Mouse (Mus musculus) embryonic facial prominence, embryonic 15.5 days (tissue): Measurements from ENCODE around the gene Sf3b3. TPM values are rescaled to one million over a fixed set of nuclear protein-coding genes. Genes with fewer than 3 reads are reported as not detected.

Experiments used
- ATAC-seq: fragments of 200-750 bp; cut with Nextera tagmentation; 2 replicates; pipeline ENCODE4 v1.8.0; 2017; ENCODE audit warnings: low read depth, moderate TSS enrichment; ENCODE audit not compliant: insufficient number of reproducible peaks, low FRiP score, low TSS enrichment
- H3K27ac ChIP-seq: fragments of 300-500 bp; sonication (generic); replicated peaks from 2 replicates; pipeline ENCODE4 v1.5.1; 2015; ENCODE audit warnings: mild to moderate bottlenecking, inconsistent platforms
- H3K27me3 ChIP-seq: fragments of 300-500 bp; sonication (generic); 2 replicates; pipeline ENCODE4 v1.6.1; 2015; ENCODE audit warnings: inconsistent platforms
- H3K36me3 ChIP-seq: fragments of 300-500 bp; sonication (generic); 2 replicates; pipeline ENCODE4 v1.6.1; 2015; ENCODE audit warnings: mild to moderate bottlenecking, inconsistent platforms
- H3K4me1 ChIP-seq: fragments of 300-500 bp; sonication (generic); 2 replicates; pipeline ENCODE4 v1.6.1; 2015; ENCODE audit warnings: inconsistent platforms
- H3K4me2 ChIP-seq: fragments of 300-500 bp; sonication (generic); replicated peaks from 2 replicates; pipeline ENCODE4 v1.6.1; 2015; ENCODE audit warnings: mild to moderate bottlenecking, inconsistent platforms
- H3K4me3 ChIP-seq: fragments of 300-500 bp; sonication (generic); replicated peaks from 2 replicates; pipeline ENCODE4 v1.5.1; 2015; ENCODE audit warnings: mild to moderate bottlenecking, inconsistent platforms
- H3K9ac ChIP-seq: fragments of 300-500 bp; sonication (generic); 2 replicates; pipeline ENCODE4 v1.6.1; 2015; ENCODE audit warnings: inconsistent platforms
- H3K9me3 ChIP-seq: fragments of 300-500 bp; sonication (generic); replicated peaks from 2 replicates; pipeline ENCODE4 v1.6.1; 2016; ENCODE audit warnings: inconsistent platforms
- WGBS: fragments of 180-500 bp; shearing (Covaris S2); methylation state at CpG from one replicate; pipeline ENCODE4 v1.1.7; 2015; 5-methylcytosine and 5-hydroxymethylcytosine counted together
- polyA plus RNA-seq: library from polyadenylated mRNA; unstranded; fragments of >200 nt; fragmentation: Nextera tagmentation; extraction: Ambion mirVana; gene quantifications from 2 replicates; pipeline ENCODE4 v1.2.1, GENCODE M21; 2015

Sf3b3 gene
- polyA plus RNA-seq, 1 experiment from 2014 or later = 130 TPM

DNA sequence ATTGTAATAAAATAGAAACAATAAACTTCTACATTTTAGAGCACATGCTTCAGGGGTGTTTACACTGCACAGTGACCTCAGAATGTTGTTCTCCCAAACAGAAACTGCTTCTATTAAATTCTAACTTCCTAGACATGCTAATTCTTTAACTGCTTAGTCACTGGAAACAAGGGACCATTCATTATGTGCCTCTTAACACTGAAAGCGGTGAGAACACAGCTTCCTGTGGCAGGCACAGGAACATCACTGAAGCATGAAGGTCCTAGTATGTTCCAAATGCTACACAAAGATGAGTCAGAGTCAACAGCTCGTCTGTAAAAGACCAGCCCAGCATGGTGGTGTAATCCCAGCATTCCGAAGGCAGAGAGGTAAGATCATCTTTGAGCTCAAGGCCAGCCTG, 31.3 kb downstream of the Sf3b3 start:
- H3K27ac ChIP-seq = no peak overlapping the region
- 63% methylated on average over 3 of the region's 3 CpGs for WGBS
- ATAC-seq = no peak
- H3K27me3 ChIP-seq = no peaks in the 10 kb centered on the region
- H3K4me3 ChIP-seq = no peak overlapping the region
- no peak overlapping the region for H3K4me2 ChIP-seq
- no peaks in the 10 kb centered on the region for H3K9me3 ChIP-seq
- peaks cover 98% of the 10 kb centered on the region for H3K36me3 ChIP-seq
- H3K4me1 ChIP-seq = no peaks in the 10 kb centered on the region
- no peak overlapping the region for H3K9ac ChIP-seq

DNA sequence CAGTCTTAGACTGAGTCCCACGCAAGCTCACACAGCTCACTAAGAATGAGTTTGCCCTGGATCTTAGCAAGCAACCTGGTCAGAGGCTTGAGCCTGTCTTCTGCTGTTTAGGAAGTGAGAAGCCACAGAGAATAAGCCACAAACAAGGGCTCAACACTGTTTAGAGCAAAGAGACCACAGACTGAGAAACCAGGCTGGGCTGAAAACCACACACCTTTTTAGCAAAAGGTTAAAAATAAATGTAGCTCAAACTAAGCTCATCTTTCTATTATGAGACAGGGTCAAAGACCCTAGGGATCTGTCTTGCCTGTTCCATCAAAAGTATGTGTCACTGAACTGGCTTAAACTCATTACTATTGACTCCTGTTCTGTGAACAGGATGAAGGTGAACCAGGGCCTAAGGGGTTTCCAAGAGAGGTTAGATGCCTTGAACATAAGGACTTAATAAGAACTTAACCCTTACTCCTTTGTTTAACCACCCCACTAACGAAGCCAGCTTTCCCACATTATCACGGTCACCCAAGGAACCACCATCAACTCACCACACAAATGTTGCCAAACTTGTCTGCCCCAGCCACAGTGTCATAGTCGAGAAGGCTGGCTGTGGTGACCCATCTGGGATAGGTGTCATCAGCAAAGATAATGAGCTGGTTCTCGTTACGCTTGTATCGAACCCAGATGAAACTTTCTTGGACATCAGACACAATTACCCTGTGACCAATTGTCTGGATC, 33.3 kb downstream of the Sf3b3 start:
- peaks cover 91% of the 10 kb centered on the region for H3K36me3 ChIP-seq
- ATAC-seq = no peak

DNA sequence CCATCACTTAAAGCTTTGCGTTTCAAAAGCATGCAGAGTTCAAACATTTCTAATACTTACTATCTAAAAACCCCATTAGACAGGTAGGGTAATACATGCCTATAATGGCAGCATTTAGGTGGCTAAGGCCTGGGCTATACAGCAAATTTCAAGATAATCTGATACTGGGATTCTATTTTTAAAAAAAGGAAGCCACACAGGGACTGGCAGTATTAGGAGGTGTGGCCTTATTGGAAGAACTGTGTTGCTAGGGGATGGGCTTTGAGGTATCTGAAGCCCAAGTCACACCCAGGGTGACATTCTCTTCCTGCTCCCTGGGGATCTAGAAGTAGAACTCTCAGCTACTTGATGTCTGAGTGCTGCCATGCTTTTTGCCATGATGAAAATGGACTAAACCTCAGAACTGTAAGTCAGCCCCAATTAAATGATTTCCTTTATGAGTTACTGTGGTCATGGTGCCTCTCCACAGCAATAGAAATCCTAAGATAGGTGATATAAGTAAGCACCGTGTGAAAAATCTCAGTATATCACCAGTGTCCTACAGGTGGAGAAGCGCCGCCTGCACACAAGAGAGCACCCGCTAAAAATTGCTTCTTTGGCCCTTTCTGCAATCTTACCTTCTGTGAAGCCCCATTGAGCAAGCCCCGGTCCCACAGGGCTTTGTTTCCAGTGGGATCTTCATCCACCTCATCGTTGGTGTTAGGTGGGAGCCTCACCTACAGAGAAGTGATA, 34.1 kb downstream of the Sf3b3 start:
- Histone ChIP-seq H3K4me3 (no peak overlapping the region), H3K9ac (no peak overlapping the region), H3K27ac (no peak overlapping the region), H3K9me3 (no peaks in the 10 kb centered on the region), H3K27me3 (no peaks in the 10 kb centered on the region), H3K4me2 (no peak overlapping the region), H3K36me3 (peaks cover 84% of the 10 kb centered on the region), H3K4me1 (peaks cover 25% of the 10 kb centered on the region)
- no peak for ATAC-seq
- WGBS = 93% methylated on average over 7 of the region's 7 CpGs

More for the DNA sequence above, 33.3 kb downstream of the Sf3b3 start:
- Histone ChIP-seq H3K9me3 (no peaks in the 10 kb centered on the region), H3K27me3 (no peaks in the 10 kb centered on the region), H3K4me3 (no peak overlapping the region), H3K27ac (no peak overlapping the region), H3K9ac (no peak overlapping the region), H3K4me2 (no peak overlapping the region), H3K4me1 (peaks cover 18% of the 10 kb centered on the region)
- 82% methylated on average over 7 of the region's 7 CpGs for WGBS

DNA sequence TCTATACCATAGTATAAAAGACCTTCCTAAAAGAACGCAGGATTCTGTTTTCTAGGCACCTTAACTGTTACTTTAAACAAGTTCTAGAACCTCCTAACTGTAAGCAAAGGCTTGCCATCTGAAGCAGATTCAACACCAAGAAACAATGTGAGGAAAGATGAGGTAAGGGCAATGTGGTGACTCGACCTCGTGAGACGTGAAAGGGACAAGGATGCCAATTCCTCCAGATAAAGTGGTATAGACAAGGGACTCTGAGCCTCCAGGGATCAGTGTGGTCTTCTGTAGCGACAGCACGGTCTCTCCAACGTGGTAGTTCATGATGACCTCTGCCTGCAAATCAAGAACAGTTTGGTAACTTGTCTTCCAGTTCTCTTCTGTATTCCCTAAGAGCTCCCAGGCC, 34.8 kb downstream of the Sf3b3 start:
- H3K4me2 ChIP-seq = no peak overlapping the region
- H3K27me3 ChIP-seq = no peaks in the 10 kb centered on the region
- peaks cover 26% of the 10 kb centered on the region for H3K4me1 ChIP-seq
- H3K9me3 ChIP-seq = no peaks in the 10 kb centered on the region
- WGBS = 90% methylated on average over 7 of the region's 7 CpGs
- H3K4me3 ChIP-seq = no peak overlapping the region
- H3K27ac ChIP-seq = no peak overlapping the region
- no peak overlapping the region for H3K9ac ChIP-seq
- H3K36me3 ChIP-seq = peaks cover 76% of the 10 kb centered on the region
- no peak for ATAC-seq

DNA sequence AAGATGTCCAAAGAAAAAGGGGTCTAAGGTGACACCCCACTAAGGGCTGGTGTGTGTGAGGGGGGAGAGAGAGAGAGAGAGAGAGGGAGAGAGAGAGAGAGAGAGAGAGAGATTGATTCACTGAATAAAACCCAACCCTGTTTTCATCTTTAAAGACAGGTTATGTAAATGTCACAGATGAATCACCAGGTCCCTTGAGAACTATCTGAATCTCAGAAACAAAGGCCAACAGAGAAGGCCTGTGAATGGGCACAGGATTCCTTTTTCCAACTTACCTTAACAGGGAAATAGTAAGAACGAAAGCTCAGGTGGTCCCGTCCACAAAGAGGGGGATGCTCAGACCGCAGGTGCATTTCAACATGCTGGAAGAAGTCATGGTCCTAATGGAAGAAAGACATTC, 35.5 kb downstream of the Sf3b3 start:
- 93% methylated on average over 3 of the region's 3 CpGs for WGBS
- Histone ChIP-seq H3K9me3 (no peaks in the 10 kb centered on the region), H3K4me3 (no peak overlapping the region), H3K36me3 (peaks cover 70% of the 10 kb centered on the region), H3K27ac (no peak overlapping the region), H3K4me1 (peaks cover 26% of the 10 kb centered on the region), H3K27me3 (no peaks in the 10 kb centered on the region), H3K4me2 (no peak overlapping the region), H3K9ac (no peak overlapping the region)
- ATAC-seq = no peak

DNA sequence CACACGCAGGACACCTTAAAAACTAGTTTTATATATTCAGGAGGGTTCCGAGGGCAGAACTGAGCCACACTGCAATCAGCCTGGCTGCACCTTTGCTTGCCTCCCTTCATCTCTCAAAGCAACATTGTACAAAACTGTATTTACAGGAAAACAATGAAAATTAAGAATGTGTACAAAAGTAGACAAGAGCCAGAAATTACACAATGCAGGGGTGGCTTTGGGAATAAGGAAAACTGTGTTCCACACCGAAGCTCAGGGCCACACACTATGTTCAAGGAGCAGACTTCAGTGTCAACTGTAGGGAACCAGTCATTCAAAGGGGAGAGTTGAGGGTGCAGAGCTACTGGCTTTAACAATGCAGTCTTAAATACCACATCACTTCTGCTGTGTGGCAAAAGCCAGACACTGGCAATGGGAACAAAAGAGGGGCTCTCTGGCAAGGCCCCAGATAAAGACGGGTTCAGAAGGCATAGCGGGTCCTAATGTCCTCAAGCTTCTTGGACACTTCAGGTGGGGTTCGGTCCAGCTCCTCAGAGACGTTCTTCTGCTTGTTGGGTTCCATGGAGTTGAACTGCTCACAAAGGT, 36.0 kb downstream of the Sf3b3 start:
- Histone ChIP-seq H3K9ac (no peak overlapping the region), H3K4me2 (no peak overlapping the region), H3K36me3 (peaks cover 65% of the 10 kb centered on the region), H3K4me3 (no peak overlapping the region), H3K27me3 (no peaks in the 10 kb centered on the region), H3K9me3 (no peaks in the 10 kb centered on the region), H3K27ac (no peak overlapping the region), H3K4me1 (peaks cover 29% of the 10 kb centered on the region)
- 88% methylated on average over 7 of the region's 7 CpGs for WGBS
- ATAC-seq = no peak

DNA sequence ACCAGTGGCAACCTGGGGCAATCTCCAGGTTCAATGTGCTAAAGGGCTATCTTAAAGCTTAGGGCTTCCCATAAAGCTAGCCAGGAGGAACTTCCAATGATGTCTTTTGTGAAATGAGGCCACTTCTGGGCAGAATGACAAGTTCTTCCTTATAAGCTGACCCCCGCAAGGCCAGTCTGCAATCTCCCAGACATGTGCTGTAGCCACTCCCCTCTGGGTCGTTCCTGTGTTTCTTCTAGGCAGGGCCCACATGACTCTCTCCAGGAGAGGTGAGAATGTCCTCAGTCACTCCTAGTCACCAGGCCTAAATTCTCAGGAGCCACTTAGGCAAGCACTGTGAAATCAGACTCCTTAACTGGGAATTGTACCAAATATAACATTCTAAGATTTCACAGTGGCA, 36.8 kb downstream of the Sf3b3 start:
- Histone ChIP-seq H3K36me3 (peaks cover 57% of the 10 kb centered on the region), H3K9me3 (no peaks in the 10 kb centered on the region), H3K27ac (peak overlapping the region; percentile 78; the same call in 1 of the 2 replicates), H3K4me1 (peaks cover 31% of the 10 kb centered on the region), H3K9ac (no peak overlapping the region), H3K27me3 (no peaks in the 10 kb centered on the region), H3K4me3 (no peak overlapping the region), H3K4me2 (no peak overlapping the region)
- WGBS = 52% methylated on average over 2 of the region's 2 CpGs
- ATAC-seq = no peak

DNA sequence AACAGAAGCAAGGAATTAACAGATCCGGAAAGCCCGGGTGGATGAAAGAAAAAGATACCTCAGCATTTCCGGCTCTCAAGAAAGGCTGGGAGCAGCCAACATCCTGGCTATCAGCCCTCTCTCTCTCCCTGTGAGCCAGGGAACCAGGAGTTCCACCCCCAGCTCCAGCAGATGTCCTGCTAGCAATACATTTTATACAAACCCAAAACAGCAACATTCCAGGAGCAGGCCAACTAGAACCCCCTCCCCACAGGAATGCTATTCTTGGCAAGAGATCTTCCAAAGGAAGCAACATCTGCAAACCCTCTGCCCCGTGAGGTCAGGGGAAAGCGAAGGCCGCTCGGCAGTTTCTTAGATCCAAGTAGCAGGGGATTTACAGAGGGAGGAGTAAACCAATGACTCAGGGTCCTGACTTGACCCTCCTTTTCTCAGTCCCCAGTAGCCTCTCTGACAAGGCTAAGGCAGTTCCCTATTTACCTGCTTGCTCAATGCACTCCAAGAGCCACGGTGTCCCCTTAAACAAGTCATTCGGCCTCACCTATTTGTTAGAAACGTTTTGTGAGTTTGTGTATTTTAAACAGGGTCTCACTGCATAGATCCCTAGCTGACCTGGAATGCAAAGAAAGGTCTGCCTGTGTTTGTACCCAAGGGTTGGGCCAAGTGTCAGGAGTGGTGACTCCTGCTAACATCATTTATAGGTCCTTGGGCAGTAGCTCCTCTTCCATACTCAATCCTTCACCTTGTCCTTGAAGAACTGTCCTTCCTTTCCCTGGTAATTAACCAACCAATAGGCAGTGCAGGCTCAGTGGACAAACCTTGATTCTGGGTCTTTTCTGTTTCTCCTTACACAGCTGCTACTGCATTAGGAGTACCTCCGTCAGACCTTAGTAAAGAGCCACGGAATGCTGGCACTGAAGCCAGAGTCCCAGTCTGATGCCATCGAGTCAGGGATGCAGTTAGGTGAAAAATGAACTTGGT, 37.8 kb downstream of the Sf3b3 start:
- Histone ChIP-seq H3K9ac (no peak overlapping the region), H3K4me2 (no peak overlapping the region), H3K9me3 (no peaks in the 10 kb centered on the region), H3K4me1 (peaks cover 31% of the 10 kb centered on the region), H3K27ac (peak overlapping the region; percentile 78), H3K36me3 (peaks cover 47% of the 10 kb centered on the region), H3K4me3 (no peak overlapping the region), H3K27me3 (no peaks in the 10 kb centered on the region)
- ATAC-seq = peak; percentile 86
- 33% methylated on average over 13 of the region's 13 CpGs for WGBS

DNA sequence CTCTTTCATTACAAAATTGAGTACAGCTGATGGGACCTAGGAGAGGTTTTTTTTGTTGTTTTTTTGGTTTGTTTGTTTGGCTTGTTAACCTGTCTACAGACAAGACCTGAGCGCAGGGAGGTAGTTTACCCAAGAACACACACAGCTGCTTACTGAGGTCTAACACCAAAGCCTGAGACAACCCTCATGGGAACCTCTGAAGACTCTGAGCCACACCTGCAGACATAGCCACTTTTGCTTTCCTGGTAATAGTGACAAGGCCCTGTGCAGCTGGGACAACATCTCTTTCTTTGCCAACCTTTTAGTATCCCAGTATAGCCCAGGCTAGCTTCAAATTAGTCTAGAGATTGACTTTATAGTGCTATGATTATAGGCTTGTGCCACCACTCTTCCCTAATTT, 40.4 kb downstream of the Sf3b3 start:
- Histone ChIP-seq H3K4me2 (no peak overlapping the region), H3K4me1 (peaks cover 34% of the 10 kb centered on the region), H3K9ac (no peak overlapping the region), H3K27ac (no peak overlapping the region), H3K9me3 (no peaks in the 10 kb centered on the region), H3K36me3 (peaks cover 21% of the 10 kb centered on the region), H3K27me3 (no peaks in the 10 kb centered on the region), H3K4me3 (no peak overlapping the region)
- no peak for ATAC-seq
- WGBS = 89% methylated on average over 1 of the region's 1 CpGs

DNA sequence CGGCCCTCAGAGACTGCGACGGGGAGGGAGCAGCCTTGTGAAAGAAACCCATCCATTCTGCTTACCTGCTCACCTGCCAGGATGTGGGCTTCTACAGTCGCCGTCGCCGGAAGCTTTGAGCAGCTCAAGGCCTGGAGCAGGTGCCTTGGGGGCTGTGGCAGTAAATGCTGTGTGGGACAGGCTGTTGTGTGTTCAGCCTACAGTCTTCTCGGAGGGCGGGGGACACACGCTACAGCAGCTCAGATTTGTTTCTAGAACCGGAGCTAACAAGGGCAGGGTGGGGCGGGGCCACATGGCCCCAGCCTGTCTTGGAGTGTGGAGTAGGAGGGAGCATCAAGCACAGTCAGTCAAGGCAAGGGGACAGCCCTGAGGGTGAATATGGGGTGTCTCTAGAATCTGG, 40.9 kb downstream of the Sf3b3 start, which contains the start of gene Il34:
Il34 (minus strand) TSS at position 256 of the 400 bp plus-strand sequence.
- Histone ChIP-seq H3K9me3 (no peaks in the 10 kb centered on the region), H3K27me3 (no peaks in the 10 kb centered on the region), H3K4me3 (peak within 1 kb of the TSS; percentile 19; the same call in 1 of the 2 replicates), H3K27ac (no peak within 1 kb of the TSS; the same call in 1 of the 2 replicates), H3K9ac (no peak within 1 kb of the TSS), H3K4me1 (peaks cover 38% of the 10 kb centered on the region), H3K36me3 (peaks cover 16% of the 10 kb centered on the region), H3K4me2 (peak within 1 kb of the TSS; percentile 23; the same call in 1 of the 2 replicates)
- no peak for ATAC-seq
- WGBS = 22% methylated on average over 12 of the region's 12 CpGs
